Mouse (Mus musculus) myocyte (in vitro differentiated cells): ENCODE measurements around the gene Tmem63c.

Source experiments
- E2F4 ChIP-seq: IDR thresholded peaks from one replicate; pipeline ENCODE4 v1.6.1; 2011; ENCODE audit warnings: mild to moderate bottlenecking, control low read depth, moderate library complexity; ENCODE audit not compliant: insufficient read depth
- MAX ChIP-seq: IDR thresholded peaks from one replicate; pipeline ENCODE4 v1.6.1; 2011; ENCODE audit warnings: low read depth, mild to moderate bottlenecking, control low read depth
- MYOD1 ChIP-seq, 3 experiments: IDR thresholded peaks; one replicate each; pipeline ENCODE4 v1.6.1; 2011; ENCODE audit warnings: control low read depth in 2 of 3, low read depth in 2 of 3, mild to moderate bottlenecking in 2 of 3, moderate library complexity in 1 of 3; ENCODE audit not compliant: insufficient read length in 2 of 3, control insufficient read depth in 1 of 3
- POLR2A ChIP-seq: IDR thresholded peaks from one replicate; pipeline ENCODE4 v1.6.1; 2011; ENCODE audit warnings: low read depth, mild to moderate bottlenecking, control low read depth, moderate library complexity; ENCODE audit not compliant: insufficient read length
- POLR2AphosphoS2 ChIP-seq: IDR thresholded peaks from one replicate; pipeline ENCODE4 v1.6.1; 2011; ENCODE audit warnings: low read depth, control low read depth; ENCODE audit not compliant: insufficient read length
- REST ChIP-seq: IDR thresholded peaks from one replicate; pipeline ENCODE4 v1.6.1; 2011; ENCODE audit warnings: mild to moderate bottlenecking, control low read depth, moderate library complexity; ENCODE audit not compliant: insufficient read depth, insufficient read length
- SRF ChIP-seq: IDR thresholded peaks from one replicate; pipeline ENCODE4 v1.6.1; 2011; ENCODE audit warnings: low read depth; ENCODE audit not compliant: control insufficient read depth, insufficient read length
- TCF12 ChIP-seq: IDR thresholded peaks from one replicate; pipeline ENCODE4 v1.6.1; 2011; ENCODE audit warnings: mild to moderate bottlenecking, control low read depth; ENCODE audit not compliant: poor library complexity, insufficient read depth, severe bottlenecking
- TCF3 ChIP-seq: IDR thresholded peaks from one replicate; pipeline ENCODE4 v1.6.1; 2011; ENCODE audit warnings: low read depth, control low read depth; ENCODE audit not compliant: insufficient read length
- USF1 ChIP-seq: IDR thresholded peaks from one replicate; pipeline ENCODE4 v1.6.1; 2011; ENCODE audit warnings: low read depth, mild to moderate bottlenecking, control low read depth, moderate library complexity

- no peak for TF ChIP-seq POLR2A
- no peak for TF ChIP-seq REST
- TF ChIP-seq MAX = no peak
- TF ChIP-seq SRF = no peak
- TF ChIP-seq MYOD1 (IDR thresholded peaks at IDR 0.05; ENCODE audit: control insufficient read depth in 1 of 3, insufficient read length in 2 of 3, low read depth in 2 of 3) = no peak
- TF ChIP-seq POLR2AphosphoS2 = no peak
- TF ChIP-seq E2F4 = no peak
- TF ChIP-seq TCF3 = no peak
- TF ChIP-seq TCF12 = no peak
- no peak for TF ChIP-seq USF1
Observed at GRCm38 (mm10) chr12:87026871-87027240, 5.7 kb downstream of the Tmem63c start.
